Mouse (Mus musculus) urinary bladder, adult 2 months (tissue): ENCODE data around the gene Emc7. TPM values are rescaled to one million over a fixed set of nuclear protein-coding genes. Genes with fewer than 3 reads are reported as not detected.
A peak's percentile ranks its signal among the peaks of the same experiment; 100 is the strongest.
"Not testable (repeated sequence)": the region's sequence is repeated elsewhere in the genome, so short reads cannot be mapped to it uniquely, and the experiment has no call there.

ENCODE experiments used
- DNase-seq: peaks from one replicate; pipeline ENCODE4 v3.0.0; 2022; ENCODE audit warnings: low spot score
- polyA plus RNA-seq: library from polyadenylated mRNA; depleted of rRNA; stranded (reverse); fragments of >200 nt; gene quantifications from 2 replicates; pipeline ENCODE4 v1.2.3, GENCODE M21; 2012; rRNA removed

Gene Emc7
- 17.7 and 18.9 TPM in 2 replicates for polyA plus RNA-seq

- DNase-seq: peak; percentile 98
Observed at GRCm38 (mm10) chr2:112454862-112455564, at the start of gene Emc7. Gene Emc7 (plus strand): TSS chr2:112454997.

- DNase-seq: no peak
Observed at GRCm38 (mm10) chr2:112407030-112407429, 47.8 kb upstream of the Emc7 start.

GRCm38 (mm10) chr2:112425308-112425707 is 29.5 kb upstream of the Emc7 start:
- no peak for DNase-seq

GRCm38 (mm10) chr2:112428534-112428933 is 26.3 kb upstream of the Emc7 start:
- not testable (repeated sequence) for DNase-seq

GRCm38 (mm10) chr2:112429665-112430064 is 25.1 kb upstream of the Emc7 start:
- DNase-seq: no peak

- no peak for DNase-seq
Observed at GRCm38 (mm10) chr2:112430403-112430802, 24.4 kb upstream of the Emc7 start.

- DNase-seq: no peak
Observed at GRCm38 (mm10) chr2:112432523-112432922, 22.3 kb upstream of the Emc7 start.

GRCm38 (mm10) chr2:112433359-112433758 is 21.4 kb upstream of the Emc7 start:
- no peak for DNase-seq

- no peak for DNase-seq
Observed at GRCm38 (mm10) chr2:112436292-112436691, 18.5 kb upstream of the Emc7 start.

- no peak for DNase-seq
Observed at GRCm38 (mm10) chr2:112437589-112437988, 17.2 kb upstream of the Emc7 start.

- no peak for DNase-seq
Observed at GRCm38 (mm10) chr2:112443491-112443890, 11.3 kb upstream of the Emc7 start.

GRCm38 (mm10) chr2:112445511-112445910 is 9.3 kb upstream of the Emc7 start:
- no peak for DNase-seq

- DNase-seq: not testable (repeated sequence)
Observed at GRCm38 (mm10) chr2:112448046-112448445, 6.8 kb upstream of the Emc7 start.

- no peak for DNase-seq
Observed at GRCm38 (mm10) chr2:112448510-112449059, 6.2 kb upstream of the Emc7 start.

GRCm38 (mm10) chr2:112449597-112450296 is 5.0 kb upstream of the Emc7 start:
- no peak for DNase-seq

- not testable (repeated sequence) for DNase-seq
Observed at GRCm38 (mm10) chr2:112452513-112452912, 2.3 kb upstream of the Emc7 start.

- no peak for DNase-seq
Observed at GRCm38 (mm10) chr2:112454125-112454861, 504 bp upstream of the Emc7 start.

GRCm38 (mm10) chr2:112460557-112460956 is 5.8 kb downstream of the Emc7 start:
- DNase-seq: no peak

- no peak for DNase-seq
Observed at GRCm38 (mm10) chr2:112469542-112469941, 14.7 kb downstream of the Emc7 start.

GRCm38 (mm10) chr2:112470961-112471381 is 16.2 kb downstream of the Emc7 start:
- no peak for DNase-seq

- no peak for DNase-seq
Observed at GRCm38 (mm10) chr2:112472076-112472475, 17.3 kb downstream of the Emc7 start.
